Mouse (Mus musculus) right cerebral cortex, postnatal 36 days (tissue): ENCODE measurements around the gene Jarid2.

Experiments used
- DNase-seq, 2 experiments: peaks; one replicate each; pipeline ENCODE4 v3.0.0; 2022; ENCODE audit warnings: low spot score in 2 of 2, mixed read lengths in 1 of 2

Jarid2 gene

DNA sequence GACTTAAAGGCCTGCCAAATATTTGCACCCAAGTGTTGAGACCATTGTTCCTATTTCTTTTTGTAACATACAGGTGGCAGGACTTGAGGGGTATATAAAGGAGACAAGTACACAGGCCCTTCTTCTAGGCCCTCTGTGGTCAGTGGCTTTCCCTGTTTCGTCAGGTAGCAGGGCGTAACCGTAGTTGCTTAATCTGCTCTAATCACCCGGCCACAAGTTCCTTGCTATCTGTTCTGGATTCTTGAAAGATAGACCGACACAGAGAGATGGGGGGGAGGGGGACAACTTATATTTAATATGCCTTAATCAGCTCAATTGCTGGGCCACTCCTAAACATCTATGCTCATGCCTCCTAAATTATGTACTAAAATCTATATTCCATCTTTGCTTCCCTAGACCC lies 186.1 kb downstream of the Jarid2 start:
- no peak for DNase-seq

- DNase-seq, result no peak
Observed at GRCm38 (mm10) chr13:44915945-44916344, 186.7 kb downstream of the Jarid2 start.

DNA sequence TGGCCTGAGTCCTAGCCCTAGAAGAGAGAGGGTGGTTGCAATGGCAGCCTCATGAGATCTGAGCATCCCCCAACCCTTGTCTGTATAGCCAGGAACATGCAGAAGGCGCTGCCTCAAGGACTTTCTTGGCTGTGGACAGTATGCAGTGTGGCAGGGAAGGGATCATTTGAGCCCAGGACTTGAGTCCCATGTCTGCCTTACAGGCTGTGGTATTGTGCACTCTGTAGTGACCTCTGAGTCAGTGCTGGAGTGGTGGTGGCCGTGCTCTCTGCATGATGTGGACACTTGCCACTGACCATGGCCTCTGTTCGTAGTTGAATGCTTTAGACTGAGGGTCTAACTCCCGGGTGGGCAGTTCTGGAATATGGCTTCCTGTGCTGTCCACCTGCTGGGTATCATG lies 187.9 kb downstream of the Jarid2 start:
- no peak for DNase-seq

DNA sequence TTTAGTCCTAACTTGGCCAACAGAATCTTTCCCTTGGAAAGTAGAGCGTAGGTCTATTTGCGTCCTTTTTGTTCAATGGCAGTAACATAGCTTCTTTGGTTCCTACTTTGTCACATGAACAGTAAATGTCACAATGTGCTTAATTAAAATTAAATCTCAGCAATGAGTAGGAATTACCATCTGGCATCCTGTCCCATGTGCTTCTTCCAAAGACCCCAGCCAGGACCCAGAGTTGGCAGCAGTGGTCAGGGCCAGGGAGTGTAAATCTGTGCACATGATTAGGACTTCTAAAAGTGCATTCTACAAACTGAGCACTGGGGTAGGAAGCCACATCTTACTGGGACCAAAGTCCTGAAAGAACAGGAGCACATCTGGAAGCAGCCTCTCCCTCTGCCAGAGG lies 189.0 kb downstream of the Jarid2 start:
- DNase-seq, result no peak

DNA sequence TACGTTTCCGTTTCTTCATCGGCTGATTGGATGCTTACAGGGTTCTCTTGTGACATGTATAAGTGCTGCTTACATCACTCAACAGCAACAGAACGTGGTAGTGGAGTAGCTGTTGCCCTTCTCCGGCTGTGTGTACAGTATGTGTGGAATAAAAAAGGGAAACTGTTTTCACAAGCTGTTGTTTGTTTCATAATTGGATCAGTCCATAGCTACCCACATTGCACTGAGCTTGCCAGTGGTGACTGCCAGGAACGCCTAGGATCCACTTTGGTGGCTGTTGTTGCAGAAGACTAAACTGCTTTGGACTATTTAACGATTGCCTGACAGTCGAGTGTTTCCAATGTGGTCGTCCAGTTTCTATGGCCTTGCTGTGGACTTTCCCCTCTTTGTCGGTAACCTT lies 191.8 kb downstream of the Jarid2 start:
- DNase-seq, result no peak

DNA sequence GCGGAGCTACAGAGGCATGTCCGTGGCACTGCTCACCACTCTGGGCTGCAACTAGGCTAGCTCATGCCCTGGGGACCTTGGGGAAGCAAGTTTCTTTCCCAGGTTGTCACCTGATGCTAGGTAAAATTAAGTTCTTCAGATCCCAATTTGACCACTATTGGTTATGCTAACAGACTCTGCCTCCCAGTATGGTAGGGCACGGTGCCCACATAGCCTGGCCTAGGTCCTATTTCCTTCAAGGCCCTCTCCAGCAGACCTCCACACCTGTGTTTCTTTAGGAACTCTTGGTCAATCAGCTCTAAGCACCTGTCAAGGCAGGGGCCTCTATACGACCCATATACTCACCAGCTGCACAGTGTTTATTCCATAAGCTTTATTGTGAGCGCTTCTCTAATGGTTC lies 192.4 kb downstream of the Jarid2 start:
- DNase-seq, result no peak

DNA sequence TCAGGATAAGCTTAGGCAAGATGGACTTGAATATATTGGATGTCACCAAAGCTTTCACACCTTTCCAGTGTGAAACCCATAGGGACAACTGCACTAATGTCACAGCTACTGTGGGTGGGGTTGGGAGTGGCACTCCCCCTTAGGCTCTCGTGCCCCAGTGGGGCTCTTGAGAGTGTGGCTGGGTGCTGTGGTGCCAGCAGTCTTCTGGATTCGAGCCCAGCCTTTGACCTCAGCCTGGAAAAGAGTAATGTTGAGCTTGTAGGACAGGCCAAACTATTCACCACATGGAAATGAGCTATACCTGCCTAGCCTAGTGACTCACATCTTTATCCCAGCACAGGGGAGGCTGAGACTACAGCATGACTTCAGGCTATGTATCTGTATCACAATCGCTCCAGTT lies 194.8 kb downstream of the Jarid2 start:
- no peak for DNase-seq

- no peak for DNase-seq
Observed at GRCm38 (mm10) chr13:44925173-44925572, 195.9 kb downstream of the Jarid2 start.

DNA sequence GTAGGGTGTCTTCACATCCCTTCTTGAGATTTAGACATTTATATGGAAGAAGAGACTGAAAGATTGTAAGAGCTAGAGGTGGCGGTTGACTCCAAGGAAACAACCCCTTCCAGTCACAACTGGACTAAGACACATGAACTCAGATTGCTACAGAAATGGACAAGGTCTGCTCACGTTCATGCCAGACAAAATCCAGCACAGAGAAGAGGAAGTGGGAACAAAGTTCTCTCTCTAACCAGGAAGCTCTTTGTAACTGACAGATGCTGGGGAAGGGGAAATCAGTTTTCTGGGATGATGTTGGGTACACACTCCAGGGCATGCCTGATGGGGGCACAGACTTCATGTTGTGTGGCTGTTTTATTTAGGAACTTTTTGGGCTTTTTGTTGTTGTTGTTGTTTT lies 197.0 kb downstream of the Jarid2 start:
- no peak for DNase-seq

GRCm38 (mm10) chr13:44932307-44933264 lies 203.3 kb downstream of the Jarid2 start:
- DNase-seq, result no peak

GRCm38 (mm10) chr13:44933575-44933974 lies 204.3 kb downstream of the Jarid2 start:
- no peak for DNase-seq

GRCm38 (mm10) chr13:44937681-44938080 lies 208.4 kb downstream of the Jarid2 start:
- no peak for DNase-seq

GRCm38 (mm10) chr13:44939326-44940035 lies 210.2 kb downstream of the Jarid2 start:
- DNase-seq, result no peak

DNA sequence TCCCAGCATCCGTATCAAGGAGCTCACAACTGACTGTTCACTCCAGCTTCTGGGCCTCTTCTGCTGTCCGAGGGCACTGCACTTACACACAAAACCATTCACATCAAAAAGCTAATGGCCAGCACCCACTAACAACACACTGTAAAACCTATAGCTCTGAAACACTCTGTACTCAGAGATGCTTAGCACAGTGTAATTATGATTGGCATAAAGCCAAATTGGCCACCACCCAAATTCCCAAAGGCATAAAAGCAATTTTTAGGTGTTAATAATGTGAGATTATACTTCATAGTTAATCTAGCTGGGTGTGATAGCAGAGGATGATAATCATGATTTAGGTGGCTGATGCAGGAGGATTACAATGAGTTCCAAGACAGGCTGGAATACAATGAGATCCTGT lies 214.3 kb downstream of the Jarid2 start:
- DNase-seq, result no peak

GRCm38 (mm10) chr13:44946880-44947635 lies 217.8 kb downstream of the Jarid2 start:
- no peak for DNase-seq

GRCm38 (mm10) chr13:44948320-44949250 lies 219.3 kb downstream of the Jarid2 start:
- peak in 1 of 2 experiments; percentile 59 for DNase-seq

GRCm38 (mm10) chr13:44952393-44953086 lies 223.3 kb downstream of the Jarid2 start:
- DNase-seq, result no peak

DNA sequence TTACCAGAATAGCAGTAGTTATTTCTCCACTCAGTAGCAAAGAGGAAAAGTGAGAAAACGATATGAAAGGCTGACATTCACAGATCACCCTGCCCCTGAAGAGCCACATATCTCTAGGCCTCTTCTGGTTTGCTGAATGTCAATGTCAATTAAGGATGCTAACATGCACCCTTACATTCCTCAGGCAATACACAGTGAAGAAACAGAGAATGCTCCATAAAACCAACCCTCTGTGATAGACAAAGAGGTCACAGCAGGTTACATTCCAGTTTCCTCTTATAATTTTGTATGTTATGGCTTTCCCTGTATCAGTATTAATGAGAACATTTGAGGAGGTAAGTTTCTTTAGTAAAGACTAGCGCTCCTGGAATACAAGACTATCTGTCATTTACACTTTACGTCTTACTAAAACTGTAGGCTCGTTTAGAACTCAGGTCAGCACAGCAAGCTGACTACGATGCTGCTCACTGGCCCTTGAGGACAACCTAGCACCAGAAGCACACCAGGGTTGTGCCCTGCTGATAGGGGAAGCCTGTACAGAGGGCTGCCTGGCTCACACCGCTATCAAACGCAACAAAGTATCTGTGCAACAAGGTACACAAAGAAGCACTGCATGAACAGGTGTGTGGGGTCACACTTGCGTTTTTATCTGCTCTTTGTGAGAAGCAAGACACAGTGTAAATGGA lies 224.4 kb downstream of the Jarid2 start:
- DNase-seq, result no peak

DNA sequence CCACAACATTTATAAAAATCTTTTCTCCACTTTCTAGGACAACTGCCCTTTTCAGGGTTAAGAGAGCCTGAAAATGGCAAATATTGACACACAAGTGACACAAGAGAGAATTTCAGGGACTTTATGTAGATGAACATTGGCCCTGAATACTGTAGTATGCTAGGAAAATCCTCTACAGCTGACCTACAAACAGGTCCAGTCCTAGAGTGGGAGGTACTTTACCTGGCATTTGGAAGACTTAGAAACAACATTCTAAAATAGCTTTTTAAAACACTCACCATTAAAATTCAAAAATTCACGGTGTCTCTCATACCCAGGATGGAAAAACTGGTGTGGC lies 224.9 kb downstream of the Jarid2 start:
- no peak for DNase-seq

DNA sequence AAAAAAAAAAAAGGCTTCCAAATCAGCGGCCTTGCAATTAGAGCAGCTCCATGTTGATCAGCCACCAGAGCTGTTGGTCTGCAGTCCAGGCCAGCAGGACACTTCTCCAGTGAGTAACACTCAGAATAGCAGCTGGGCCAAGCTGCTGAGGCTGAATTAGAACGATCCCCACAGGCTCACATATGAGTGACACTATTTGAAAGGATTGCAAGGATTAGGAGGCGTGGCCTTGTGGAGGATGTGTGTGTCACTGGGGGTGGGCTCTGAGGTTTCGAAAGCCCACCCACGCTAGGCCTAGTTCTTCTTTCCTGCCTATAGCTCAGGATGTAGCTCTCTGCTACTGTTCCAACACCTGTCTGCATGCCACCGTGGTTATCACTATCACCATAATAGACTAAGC lies 226.5 kb downstream of the Jarid2 start:
- DNase-seq, result no peak
